Mouse (Mus musculus): ENCODE measurements around the gene Itprip. TPM values are rescaled to one million over a fixed set of nuclear protein-coding genes. Genes with fewer than 3 reads are reported as not detected.

The Itprip gene
- polyA plus RNA-seq, 1 experiment, result 0.79 TPM

DNA sequence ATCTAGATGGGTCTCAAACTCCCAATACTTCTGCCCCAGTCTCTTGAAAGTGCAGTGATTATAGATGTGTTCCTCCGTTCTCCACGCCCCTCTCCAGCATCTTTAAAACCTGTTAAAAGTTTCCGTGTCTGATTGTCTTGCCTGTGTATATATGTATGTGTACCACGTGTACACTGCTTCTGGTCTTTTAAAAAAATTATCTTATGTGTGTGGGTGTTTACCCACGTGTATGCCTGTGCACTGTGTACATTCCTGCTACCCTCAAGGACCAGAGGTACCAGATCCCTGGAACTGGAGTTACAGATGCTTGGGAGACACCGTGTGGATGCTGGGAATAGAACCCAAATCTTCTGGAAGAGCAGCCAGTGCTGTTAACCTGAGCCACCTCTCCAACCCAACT lies 16.4 kb upstream of the Itprip start:
- TF ChIP-seq POLR2A (IDR thresholded peaks at IDR 0.05; ENCODE audit: extremely low read depth, insufficient read depth, low read length) (no peak), CTCF (IDR thresholded peaks at IDR 0.05; ENCODE audit: extremely low read depth, insufficient read depth, low read length) (no peak)
- Histone ChIP-seq H3K27ac (ENCODE audit: insufficient read depth, low read length) (no peak overlapping the region), H3K4me3 (ENCODE audit: insufficient read depth, low read length) (no peak overlapping the region), H3K4me1 (ENCODE audit: control insufficient read depth, insufficient read depth, low read length) (no peaks in the 10 kb centered on the region; the same call in 1 of the 2 replicates)

DNA sequence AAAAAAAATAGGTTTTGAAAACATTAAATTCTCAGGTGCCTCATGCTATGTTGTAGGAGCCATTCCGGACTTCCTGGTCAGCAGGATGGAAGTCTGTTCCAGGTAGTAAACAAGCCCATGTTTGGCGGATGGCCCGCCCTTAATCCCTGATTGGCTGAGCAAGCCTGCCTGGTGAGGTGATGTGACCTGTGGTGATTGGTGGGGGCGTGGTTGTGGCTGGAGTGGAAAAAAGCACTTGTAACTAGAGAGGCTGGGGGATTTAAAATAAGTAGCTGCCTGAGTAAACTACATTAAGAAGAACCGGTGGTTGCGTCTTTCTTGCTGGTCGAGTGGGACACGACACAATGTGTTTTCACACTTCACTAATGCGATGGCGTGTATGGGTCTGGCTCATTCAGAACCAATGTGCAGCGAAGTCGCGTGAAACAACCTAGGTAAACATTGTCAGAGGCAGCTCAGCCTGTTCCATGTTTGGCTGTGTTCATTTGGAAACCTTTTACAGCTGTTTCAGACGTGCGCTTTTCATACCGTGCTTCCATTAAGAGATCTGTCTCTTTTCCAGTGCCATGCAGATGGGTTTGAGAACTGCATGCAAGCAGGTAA lies 15.6 kb upstream of the Itprip start:
- no peaks in the 10 kb centered on the region; the same call in 1 of the 2 replicates for H3K4me1 ChIP-seq (ENCODE audit: control insufficient read depth, insufficient read depth, low read length)
- H3K4me3 ChIP-seq (ENCODE audit: insufficient read depth, low read length), result no peak overlapping the region
- no peak overlapping the region for H3K27ac ChIP-seq (ENCODE audit: insufficient read depth, low read length)
- no peak for TF ChIP-seq CTCF (IDR thresholded peaks at IDR 0.05; ENCODE audit: extremely low read depth, insufficient read depth, low read length)
- no peak for TF ChIP-seq POLR2A (IDR thresholded peaks at IDR 0.05; ENCODE audit: extremely low read depth, insufficient read depth, low read length)

DNA sequence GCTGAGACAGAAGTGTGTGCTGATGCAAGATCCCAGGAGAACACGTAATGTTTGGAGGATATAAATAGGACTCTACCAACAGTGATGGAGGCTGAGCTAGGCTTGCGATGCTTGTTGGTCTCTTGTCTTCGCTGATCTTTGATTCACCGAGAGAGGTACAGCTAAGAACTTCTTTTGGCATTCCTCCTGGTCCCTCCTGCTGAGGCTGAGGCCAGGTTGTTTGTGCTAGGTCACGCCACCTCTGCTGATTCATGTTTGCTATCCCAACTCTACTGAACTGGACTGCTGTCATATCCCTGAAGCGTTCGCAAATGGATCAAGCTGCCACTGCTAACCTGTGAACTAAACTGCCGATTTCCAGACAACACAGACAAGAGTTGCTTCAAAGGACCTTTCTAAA lies 15.0 kb upstream of the Itprip start:
- Histone ChIP-seq H3K4me1 (ENCODE audit: control insufficient read depth, insufficient read depth, low read length) (no peaks in the 10 kb centered on the region; the same call in 1 of the 2 replicates), H3K4me3 (ENCODE audit: insufficient read depth, low read length) (no peak overlapping the region), H3K27ac (ENCODE audit: insufficient read depth, low read length) (no peak overlapping the region)
- no peak for TF ChIP-seq POLR2A (IDR thresholded peaks at IDR 0.05; ENCODE audit: extremely low read depth, insufficient read depth, low read length)
- no peak for TF ChIP-seq CTCF (IDR thresholded peaks at IDR 0.05; ENCODE audit: extremely low read depth, insufficient read depth, low read length)

DNA sequence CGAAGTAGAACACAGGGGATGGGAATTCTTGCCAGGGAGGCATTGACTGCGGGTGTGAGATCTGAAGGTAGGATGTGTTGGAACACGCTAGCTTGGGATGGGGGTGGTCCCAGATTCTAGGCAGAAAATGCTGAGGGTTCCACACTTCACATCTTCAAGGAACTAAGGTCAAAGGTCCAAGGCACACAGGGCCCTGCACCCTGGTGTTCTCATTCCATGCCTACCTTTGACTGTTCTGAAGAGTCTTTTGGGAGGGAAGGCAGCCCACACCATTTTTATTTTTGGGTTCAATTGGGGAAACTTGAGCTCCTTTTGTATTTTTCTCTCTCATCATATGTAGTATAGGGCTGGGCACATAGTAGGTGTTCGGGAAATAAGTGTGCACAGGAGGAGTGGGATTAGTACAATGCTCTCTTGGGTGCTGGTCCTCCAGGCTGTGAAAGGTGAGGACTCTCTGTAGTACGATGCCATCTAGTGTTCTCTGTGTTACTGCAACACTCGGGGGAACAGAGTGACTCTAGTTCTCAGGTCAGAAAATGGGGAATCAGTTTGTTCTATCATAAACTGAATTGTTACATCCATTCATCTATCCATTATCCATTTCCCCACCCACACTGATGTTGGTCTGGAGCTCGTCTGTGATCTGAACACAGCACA lies 13.0 kb upstream of the Itprip start:
- Histone ChIP-seq H3K27ac (ENCODE audit: insufficient read depth, low read length) (no peak overlapping the region), H3K4me3 (ENCODE audit: insufficient read depth, low read length) (no peak overlapping the region), H3K4me1 (ENCODE audit: control insufficient read depth, insufficient read depth, low read length) (no peaks in the 10 kb centered on the region)
- TF ChIP-seq CTCF (IDR thresholded peaks at IDR 0.05; ENCODE audit: extremely low read depth, insufficient read depth, low read length) (peak; percentile 91), POLR2A (IDR thresholded peaks at IDR 0.05; ENCODE audit: extremely low read depth, insufficient read depth, low read length) (no peak)

DNA sequence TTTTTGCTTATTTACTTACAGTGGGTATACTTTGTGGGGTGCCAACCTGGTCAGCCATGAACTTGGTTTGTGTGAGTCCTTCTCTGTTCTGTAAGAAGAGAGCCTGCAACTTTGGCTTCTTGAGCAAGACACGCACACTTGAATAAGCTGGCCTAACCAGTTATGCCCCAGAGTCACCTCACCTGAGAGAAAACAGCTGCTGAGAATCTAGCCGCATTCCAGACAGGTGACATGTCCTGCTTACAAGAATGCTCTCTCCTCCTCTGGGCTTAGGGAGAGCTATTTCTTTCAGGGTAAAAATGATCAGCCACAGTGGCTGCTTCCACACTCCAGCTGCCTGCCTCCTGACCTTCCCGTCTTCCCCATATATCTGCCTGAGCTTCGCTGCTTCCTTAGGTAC lies 9.9 kb upstream of the Itprip start:
- no peaks in the 10 kb centered on the region for H3K4me1 ChIP-seq (ENCODE audit: control insufficient read depth, insufficient read depth, low read length)
- TF ChIP-seq CTCF (IDR thresholded peaks at IDR 0.05; ENCODE audit: extremely low read depth, insufficient read depth, low read length), result no peak
- TF ChIP-seq POLR2A (IDR thresholded peaks at IDR 0.05; ENCODE audit: extremely low read depth, insufficient read depth, low read length), result no peak
- H3K27ac ChIP-seq (ENCODE audit: insufficient read depth, low read length), result no peak overlapping the region
- no peak overlapping the region for H3K4me3 ChIP-seq (ENCODE audit: insufficient read depth, low read length)

DNA sequence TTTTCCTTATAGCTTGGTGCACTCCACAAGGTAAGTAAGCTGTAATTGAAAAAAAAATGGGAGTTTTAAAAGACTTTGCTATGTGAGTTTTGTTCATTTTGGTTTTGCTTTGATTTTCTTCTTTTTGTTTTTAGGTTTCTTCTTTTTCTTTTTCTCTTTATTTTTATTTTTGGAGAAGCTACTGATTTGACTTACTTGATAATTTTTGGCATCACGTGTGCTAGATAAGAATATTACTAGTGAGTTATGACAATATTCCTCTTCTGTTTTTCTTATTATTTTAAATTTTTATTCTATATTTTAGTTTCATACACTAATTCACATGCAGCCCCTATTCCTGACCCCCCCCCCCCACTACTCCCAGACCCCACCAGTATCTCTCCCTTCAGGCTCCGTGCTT lies 7.9 kb upstream of the Itprip start:
- H3K27ac ChIP-seq (ENCODE audit: insufficient read depth, low read length), result no peak overlapping the region
- no peaks in the 10 kb centered on the region for H3K4me1 ChIP-seq (ENCODE audit: control insufficient read depth, insufficient read depth, low read length)
- no peak overlapping the region for H3K4me3 ChIP-seq (ENCODE audit: insufficient read depth, low read length)
- TF ChIP-seq POLR2A (IDR thresholded peaks at IDR 0.05; ENCODE audit: extremely low read depth, insufficient read depth, low read length) (no peak), CTCF (IDR thresholded peaks at IDR 0.05; ENCODE audit: extremely low read depth, insufficient read depth, low read length) (no peak)

DNA sequence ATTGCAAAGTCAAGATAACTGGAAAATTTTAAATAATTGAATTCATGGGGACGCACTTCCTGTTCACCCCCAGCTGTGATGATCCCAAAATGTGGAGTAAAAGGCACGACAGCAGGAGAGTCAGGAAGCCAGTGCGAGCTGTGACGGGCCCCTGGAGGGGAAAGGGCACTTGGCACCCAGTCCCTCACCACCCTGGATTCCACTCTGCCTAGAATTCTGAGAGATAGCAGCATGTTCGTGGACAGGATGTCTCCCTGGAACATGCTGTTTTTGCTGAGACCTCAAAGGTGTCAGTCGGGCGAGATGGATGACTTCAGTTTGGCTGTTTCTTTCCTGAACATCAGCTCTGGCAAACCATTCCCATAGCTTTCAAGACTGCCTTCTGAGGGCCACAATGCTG lies 6.7 kb upstream of the Itprip start:
- no peak overlapping the region for H3K27ac ChIP-seq (ENCODE audit: insufficient read depth, low read length)
- no peak overlapping the region for H3K4me3 ChIP-seq (ENCODE audit: insufficient read depth, low read length)
- no peak for TF ChIP-seq CTCF (IDR thresholded peaks at IDR 0.05; ENCODE audit: extremely low read depth, insufficient read depth, low read length)
- no peaks in the 10 kb centered on the region for H3K4me1 ChIP-seq (ENCODE audit: control insufficient read depth, insufficient read depth, low read length)

DNA sequence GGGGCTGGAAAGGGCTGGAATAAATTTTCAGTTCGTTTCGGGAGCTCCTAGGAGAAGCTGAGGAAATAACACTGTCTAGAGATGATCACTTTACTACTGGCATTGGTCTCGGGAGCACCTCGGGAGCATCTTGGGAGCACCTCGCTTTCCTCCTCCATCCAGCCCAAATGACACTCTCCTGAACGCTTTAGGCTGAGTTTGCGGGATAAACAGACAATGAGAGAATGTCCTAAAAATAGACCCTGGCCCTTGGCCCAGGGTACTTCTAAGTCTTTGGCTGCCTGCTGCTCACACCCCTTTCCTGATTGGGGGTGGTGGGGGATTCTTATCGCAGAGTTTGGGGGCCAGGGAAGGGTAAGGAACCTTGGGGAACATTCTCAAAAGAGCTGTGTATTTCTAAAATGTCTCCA lies 872 bp upstream of the Itprip start:
- H3K27ac ChIP-seq (ENCODE audit: insufficient read depth, low read length), result no peak overlapping the region

DNA sequence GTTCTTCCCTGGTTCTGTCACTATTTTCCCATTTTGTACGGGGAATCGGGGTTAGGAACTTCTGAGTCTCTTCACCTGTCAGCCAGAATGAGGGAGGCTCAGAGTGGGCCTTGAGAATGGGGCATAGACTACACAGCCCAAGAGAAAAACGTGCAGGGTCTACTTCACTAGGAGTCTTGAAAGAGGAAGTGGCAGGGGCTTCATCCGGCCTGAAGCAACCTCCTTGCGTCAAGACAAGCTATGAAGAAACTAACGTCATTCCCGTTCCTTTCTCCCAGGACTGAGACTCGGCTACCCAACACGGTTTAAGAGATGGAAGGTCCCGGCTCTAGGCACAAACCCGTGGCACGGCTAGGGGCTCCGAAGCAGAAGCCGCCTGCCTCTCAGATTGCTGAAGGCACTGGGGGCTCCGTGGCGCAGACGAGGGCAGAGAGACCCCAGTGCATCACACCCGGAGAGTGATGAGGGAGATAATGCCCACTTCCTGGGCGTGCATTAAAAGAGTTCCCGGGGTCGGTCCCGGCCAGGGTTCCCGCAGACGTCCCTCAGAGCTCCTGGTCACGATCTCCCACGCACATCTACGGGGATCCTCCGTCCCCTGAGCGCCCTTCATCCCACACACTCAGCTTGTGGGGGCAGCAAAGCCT lies 521 bp downstream of the Itprip start:
- no peak for TF ChIP-seq CTCF (IDR thresholded peaks at IDR 0.05; ENCODE audit: extremely low read depth, insufficient read depth, low read length)
- no peak for TF ChIP-seq POLR2A (IDR thresholded peaks at IDR 0.05; ENCODE audit: extremely low read depth, insufficient read depth, low read length)
- H3K27ac ChIP-seq (ENCODE audit: insufficient read depth, low read length), result no peak overlapping the region
- no peaks in the 10 kb centered on the region; the same call in 1 of the 2 replicates for H3K4me1 ChIP-seq (ENCODE audit: control insufficient read depth, insufficient read depth, low read length)
- H3K4me3 ChIP-seq (ENCODE audit: insufficient read depth, low read length), result peak overlapping the region; percentile 64

More for the DNA sequence above, 872 bp upstream of the Itprip start:
- no peaks in the 10 kb centered on the region; the same call in 1 of the 2 replicates for H3K4me1 ChIP-seq (ENCODE audit: control insufficient read depth, insufficient read depth, low read length)
- TF ChIP-seq POLR2A (IDR thresholded peaks at IDR 0.05; ENCODE audit: extremely low read depth, insufficient read depth, low read length) (no peak), CTCF (IDR thresholded peaks at IDR 0.05; ENCODE audit: extremely low read depth, insufficient read depth, low read length) (no peak)
- no peak overlapping the region for H3K4me3 ChIP-seq (ENCODE audit: insufficient read depth, low read length)

DNA sequence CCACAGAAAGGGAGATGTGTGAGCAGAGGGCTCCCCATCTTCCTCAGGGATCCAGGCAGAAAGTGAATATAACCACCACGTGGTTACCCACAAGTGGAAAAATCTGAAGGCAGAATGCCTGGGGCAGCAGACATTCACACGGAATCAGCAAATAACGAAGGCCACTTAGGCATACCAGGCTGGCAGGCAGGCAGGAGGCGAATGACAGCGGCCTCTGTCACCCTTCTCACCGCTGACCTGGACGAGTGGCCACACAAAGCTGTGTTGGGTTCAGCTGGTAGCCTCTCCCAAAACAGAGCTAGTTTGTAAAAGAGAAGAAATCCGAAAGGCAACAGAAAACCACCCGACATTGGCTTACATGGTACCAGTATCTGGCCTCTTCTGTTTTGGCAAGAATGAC lies 1.1 kb downstream of the Itprip start:
- Histone ChIP-seq H3K4me3 (ENCODE audit: insufficient read depth, low read length) (peak overlapping the region; percentile 64; the same call in 1 of the 2 replicates), H3K27ac (ENCODE audit: insufficient read depth, low read length) (no peak overlapping the region), H3K4me1 (ENCODE audit: control insufficient read depth, insufficient read depth, low read length) (no peaks in the 10 kb centered on the region; the same call in 1 of the 2 replicates)
- TF ChIP-seq CTCF (IDR thresholded peaks at IDR 0.05; ENCODE audit: extremely low read depth, insufficient read depth, low read length) (no peak), POLR2A (IDR thresholded peaks at IDR 0.05; ENCODE audit: extremely low read depth, insufficient read depth, low read length) (no peak)

Data from cortical plate, adult 2 months (tissue).